Mouse (Mus musculus) neural tube, embryonic 14.5 days (tissue): ENCODE data around the gene Smad3. TPM values are rescaled to one million over a fixed set of nuclear protein-coding genes. Genes with fewer than 3 reads are reported as not detected.

Experiments used
- ATAC-seq: fragments of 200-750 bp; cut with Nextera tagmentation; 2 replicates; pipeline ENCODE4 v1.8.0; 2017; ENCODE audit warnings: low read depth, mild to moderate bottlenecking, moderate TSS enrichment, moderate library complexity
- H3K27ac ChIP-seq: fragments of 300-500 bp; sonication (generic); 2 replicates; pipeline ENCODE4 v1.5.1; 2014; ENCODE audit warnings: low read depth, mild to moderate bottlenecking, control low read depth, low read length, moderate library complexity, mixed read lengths
- H3K27me3 ChIP-seq: fragments of 300-500 bp; sonication (generic); 2 replicates; pipeline ENCODE4 v1.6.1; 2014; ENCODE audit warnings: low read length; ENCODE audit not compliant: control insufficient read depth, insufficient read depth
- H3K36me3 ChIP-seq: fragments of 300-500 bp; sonication (generic); 2 replicates; pipeline ENCODE4 v1.6.1; 2014; ENCODE audit warnings: low read length, mixed read lengths; ENCODE audit not compliant: control insufficient read depth, insufficient read depth
- H3K4me1 ChIP-seq: fragments of 300-500 bp; sonication (generic); 2 replicates; pipeline ENCODE4 v1.6.1; 2014; ENCODE audit warnings: low read length; ENCODE audit not compliant: control insufficient read depth, insufficient read depth
- H3K4me2 ChIP-seq: fragments of 300-500 bp; sonication (generic); 2 replicates; pipeline ENCODE4 v1.6.1; 2014; ENCODE audit warnings: mild to moderate bottlenecking, low read depth, low read length, control low read depth
- H3K4me3 ChIP-seq: fragments of 300-500 bp; sonication (generic); 2 replicates; pipeline ENCODE4 v1.5.1; 2014; ENCODE audit warnings: low read depth, low read length, control low read depth, mixed read lengths
- H3K9ac ChIP-seq: fragments of 300-500 bp; sonication (generic); replicated peaks from 2 replicates; pipeline ENCODE4 v1.6.1; 2014; ENCODE audit warnings: low read depth, mild to moderate bottlenecking, control low read depth, low read length, mixed read lengths
- H3K9me3 ChIP-seq: fragments of 300-500 bp; sonication (generic); 2 replicates; pipeline ENCODE4 v1.6.1; 2016; ENCODE audit warnings: low read length; ENCODE audit not compliant: control insufficient read depth
- WGBS: fragments of 180-500 bp; shearing (Covaris S2); extraction: QIAGEN DNeasy Blood & Tissue Kit; methylation state at CpG from one replicate; pipeline ENCODE4 v1.1.7; 2014; 5-methylcytosine and 5-hydroxymethylcytosine counted together
- polyA plus RNA-seq: library from polyadenylated mRNA; unstranded; fragments of >200 nt; fragmentation: Nextera tagmentation; extraction: Ambion mirVana; gene quantifications from 2 replicates; pipeline ENCODE4 v1.2.1, GENCODE M21; 2014

Gene Smad3
- polyA plus RNA-seq, 1 experiment from 2014 or later = 6.4 TPM

- Histone ChIP-seq H3K9ac (no peak overlapping the region), H3K27me3 (no peaks in the 10 kb centered on the region), H3K9me3 (no peaks in the 10 kb centered on the region), H3K27ac (no peak overlapping the region), H3K4me2 (no peak overlapping the region), H3K36me3 (no peaks in the 10 kb centered on the region), H3K4me1 (0 out of 2 replicates have a peak, but pooled peaks cover 4% of the 10 kb centered on the region), H3K4me3 (no peak overlapping the region)
- ATAC-seq = no peak
- 88% methylated on average over 3 of the region's 3 CpGs for WGBS
Observed at GRCm38 (mm10) chr9:63673494-63673805, 84.3 kb downstream of the Smad3 start.

- Histone ChIP-seq H3K36me3 (no peaks in the 10 kb centered on the region), H3K27ac (no peak overlapping the region), H3K27me3 (no peaks in the 10 kb centered on the region), H3K4me2 (no peak overlapping the region), H3K4me3 (no peak overlapping the region), H3K9me3 (no peaks in the 10 kb centered on the region), H3K9ac (no peak overlapping the region), H3K4me1 (0 out of 2 replicates have a peak, but pooled peaks cover 8% of the 10 kb centered on the region)
- ATAC-seq = no peak
- WGBS = 86% methylated on average over 8 of the region's 8 CpGs
Observed at GRCm38 (mm10) chr9:63672797-63673493, 84.8 kb downstream of the Smad3 start.

GRCm38 (mm10) chr9:63669816-63670215 lies 88.0 kb downstream of the Smad3 start:
- H3K36me3 ChIP-seq = no peaks in the 10 kb centered on the region
- no peak overlapping the region for H3K4me3 ChIP-seq
- H3K4me2 ChIP-seq = no peak overlapping the region
- no peak overlapping the region for H3K27ac ChIP-seq
- no peak overlapping the region for H3K9ac ChIP-seq
- WGBS = 97% methylated on average over 7 of the region's 7 CpGs
- no peaks in the 10 kb centered on the region for H3K9me3 ChIP-seq
- no peaks in the 10 kb centered on the region for H3K27me3 ChIP-seq
- no peak for ATAC-seq
- peaks cover 31% of the 10 kb centered on the region for H3K4me1 ChIP-seq

GRCm38 (mm10) chr9:63668621-63669020 lies 89.2 kb downstream of the Smad3 start:
- Histone ChIP-seq H3K27ac (no peak overlapping the region), H3K36me3 (no peaks in the 10 kb centered on the region), H3K9me3 (no peaks in the 10 kb centered on the region), H3K4me2 (no peak overlapping the region), H3K4me3 (no peak overlapping the region), H3K4me1 (peaks cover 32% of the 10 kb centered on the region), H3K9ac (no peak overlapping the region), H3K27me3 (no peaks in the 10 kb centered on the region)
- ATAC-seq = no peak
- 52% methylated on average over 1 of the region's 1 CpGs for WGBS

GRCm38 (mm10) chr9:63667373-63667724 lies 90.4 kb downstream of the Smad3 start:
- no peak for ATAC-seq
- no peaks in the 10 kb centered on the region for H3K9me3 ChIP-seq
- H3K4me1 ChIP-seq = peaks cover 32% of the 10 kb centered on the region
- no peak overlapping the region for H3K4me3 ChIP-seq
- H3K9ac ChIP-seq = no peak overlapping the region
- 69% methylated on average over 8 of the region's 8 CpGs for WGBS
- no peaks in the 10 kb centered on the region for H3K27me3 ChIP-seq
- H3K27ac ChIP-seq = peak overlapping the region; percentile 16; the same call in 1 of the 2 replicates
- H3K4me2 ChIP-seq = no peak overlapping the region
- no peaks in the 10 kb centered on the region for H3K36me3 ChIP-seq

- no peaks in the 10 kb centered on the region for H3K27me3 ChIP-seq
- no peak overlapping the region for H3K4me3 ChIP-seq
- no peak overlapping the region for H3K4me2 ChIP-seq
- H3K9me3 ChIP-seq = no peaks in the 10 kb centered on the region
- H3K36me3 ChIP-seq = no peaks in the 10 kb centered on the region
- WGBS = 46% methylated on average over 18 of the region's 18 CpGs
- ATAC-seq = peak; percentile 48; the same call in 1 of the 2 replicates
- peak overlapping the region; percentile 16; the same call in 1 of the 2 replicates for H3K27ac ChIP-seq
- H3K4me1 ChIP-seq = peaks cover 32% of the 10 kb centered on the region
- H3K9ac ChIP-seq = no peak overlapping the region
Observed at GRCm38 (mm10) chr9:63666612-63667372, 91.0 kb downstream of the Smad3 start.

GRCm38 (mm10) chr9:63664792-63665646 lies 92.8 kb downstream of the Smad3 start:
- H3K36me3 ChIP-seq = no peaks in the 10 kb centered on the region
- no peak overlapping the region for H3K4me2 ChIP-seq
- no peaks in the 10 kb centered on the region for H3K27me3 ChIP-seq
- H3K27ac ChIP-seq = peak overlapping the region; percentile 64; the same call in 1 of the 2 replicates
- ATAC-seq = peak; percentile 70; the same call in 1 of the 2 replicates
- peaks cover 32% of the 10 kb centered on the region for H3K4me1 ChIP-seq
- no peak overlapping the region for H3K9ac ChIP-seq
- H3K4me3 ChIP-seq = no peak overlapping the region
- H3K9me3 ChIP-seq = no peaks in the 10 kb centered on the region
- 32% methylated on average over 13 of the region's 13 CpGs for WGBS

- H3K4me3 ChIP-seq = no peak overlapping the region
- no peaks in the 10 kb centered on the region for H3K9me3 ChIP-seq
- H3K27me3 ChIP-seq = no peaks in the 10 kb centered on the region
- no peak overlapping the region; the same call in 1 of the 2 replicates for H3K27ac ChIP-seq
- no peak for ATAC-seq
- 70% methylated on average over 2 of the region's 2 CpGs for WGBS
- H3K9ac ChIP-seq = no peak overlapping the region
- H3K36me3 ChIP-seq = no peaks in the 10 kb centered on the region
- no peak overlapping the region for H3K4me2 ChIP-seq
- peaks cover 32% of the 10 kb centered on the region for H3K4me1 ChIP-seq
Observed at GRCm38 (mm10) chr9:63664300-63664745, 93.5 kb downstream of the Smad3 start.
